Mouse (Mus musculus): Measurements from ENCODE around the gene Kcnk5. TPM values are rescaled to one million over a fixed set of nuclear protein-coding genes. Genes with fewer than 3 reads are reported as not detected.
A peak's percentile ranks its signal among the peaks of the same experiment; 100 is the strongest.

Kcnk5 gene
- polyA plus RNA-seq, 1 experiment from 2014 or later: 5.0 TPM

GRCm38 (mm10) chr14:20168054-20168453, 13.6 kb downstream of the Kcnk5 start:
- Histone ChIP-seq H3K9ac (no peak overlapping the region), H3K9me3 (replicated peaks) (no peaks in the 10 kb centered on the region), H3K4me1 (replicated peaks) (peaks cover 71% of the 10 kb centered on the region), H3K36me3 (replicated peaks) (0 out of 2 replicates have a peak, but pooled peaks cover 3% of the 10 kb centered on the region), H3K27ac (replicated peaks) (no peak overlapping the region), H3K4me2 (no peak overlapping the region), H3K4me3 (replicated peaks) (no peak overlapping the region), H3K27me3 (no peaks in the 10 kb centered on the region)
- 76% methylated on average over 2 of the region's 2 CpGs for WGBS (ENCODE audit: insufficient replicate concordance)
- ATAC-seq (ENCODE audit: insufficient read depth): no peak

DNA sequence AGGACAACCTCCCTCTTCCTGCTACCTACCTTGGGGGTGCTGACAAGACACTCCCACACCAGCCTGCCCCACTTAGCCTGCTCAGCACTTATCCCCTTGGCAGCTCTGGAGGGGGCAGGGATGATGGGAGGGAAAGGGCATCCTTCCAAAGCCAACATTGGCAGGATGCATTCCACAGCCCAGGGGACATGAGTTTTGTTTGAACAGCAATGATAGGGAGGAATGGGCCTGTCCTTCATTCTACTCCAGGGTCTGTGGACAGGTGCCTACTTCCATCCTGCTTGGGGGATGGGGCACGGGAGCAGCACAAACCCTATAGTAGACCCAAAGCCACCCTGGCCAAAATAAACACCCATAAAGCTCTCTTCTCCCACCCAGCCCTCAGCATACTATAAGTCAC, 16.2 kb downstream of the Kcnk5 start:
- Histone ChIP-seq H3K4me1 (replicated peaks) (peaks cover 73% of the 10 kb centered on the region), H3K27ac (replicated peaks) (no peak overlapping the region; the same call in 1 of the 2 replicates), H3K4me3 (replicated peaks) (no peak overlapping the region), H3K9ac (no peak overlapping the region), H3K9me3 (replicated peaks) (no peaks in the 10 kb centered on the region), H3K4me2 (0 out of 2 replicates have a peak overlapping the region, but pooled peaks have one; percentile 18), H3K27me3 (no peaks in the 10 kb centered on the region), H3K36me3 (replicated peaks) (0 out of 2 replicates have a peak, but pooled peaks cover 1% of the 10 kb centered on the region)
- ATAC-seq (ENCODE audit: insufficient read depth): peak; percentile 39
- 72% methylated on average over 1 of the region's 1 CpGs for WGBS (ENCODE audit: insufficient replicate concordance)

- WGBS (ENCODE audit: insufficient replicate concordance): 72% methylated on average over 7 of the region's 7 CpGs
- Histone ChIP-seq H3K27ac (replicated peaks) (no peak overlapping the region; the same call in 1 of the 2 replicates), H3K4me3 (replicated peaks) (no peak overlapping the region), H3K4me1 (replicated peaks) (peaks cover 79% of the 10 kb centered on the region), H3K27me3 (no peaks in the 10 kb centered on the region), H3K9ac (no peak overlapping the region), H3K36me3 (replicated peaks) (no peaks in the 10 kb centered on the region), H3K4me2 (peak overlapping the region; percentile 18; the same call in 1 of the 2 replicates), H3K9me3 (replicated peaks) (no peaks in the 10 kb centered on the region)
- ATAC-seq (ENCODE audit: insufficient read depth): no peak
These were observed 17.2 kb downstream of the Kcnk5 start for GRCm38 (mm10) chr14:20164438-20164837.

DNA sequence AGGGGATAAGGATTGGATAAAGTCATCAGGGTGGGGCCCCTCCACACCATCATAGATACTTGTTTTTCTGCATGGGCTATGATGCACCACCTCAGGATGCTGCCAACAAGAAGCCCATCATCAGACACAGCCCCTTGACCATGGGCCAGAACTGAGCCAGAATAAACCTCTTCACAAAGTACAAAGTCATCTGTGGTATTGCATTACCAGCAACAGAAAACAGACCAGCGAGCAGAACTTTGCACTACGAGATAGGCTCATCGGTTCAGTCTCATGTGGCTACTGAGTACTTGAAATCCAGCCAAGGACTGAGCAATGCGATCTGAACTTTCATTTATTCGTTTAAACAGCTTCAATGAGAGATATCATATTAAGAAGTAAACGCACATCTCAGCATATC, 18.9 kb downstream of the Kcnk5 start:
- 69% methylated on average over 6 of the region's 6 CpGs for WGBS (ENCODE audit: insufficient replicate concordance)
- Histone ChIP-seq H3K9ac (no peak overlapping the region), H3K36me3 (replicated peaks) (no peaks in the 10 kb centered on the region), H3K4me1 (replicated peaks) (peaks cover 74% of the 10 kb centered on the region), H3K27ac (replicated peaks) (peak overlapping the region; percentile 68), H3K4me2 (no peak overlapping the region), H3K27me3 (no peaks in the 10 kb centered on the region), H3K4me3 (replicated peaks) (no peak overlapping the region), H3K9me3 (replicated peaks) (no peaks in the 10 kb centered on the region)
- peak; percentile 22 for ATAC-seq (ENCODE audit: insufficient read depth)

DNA sequence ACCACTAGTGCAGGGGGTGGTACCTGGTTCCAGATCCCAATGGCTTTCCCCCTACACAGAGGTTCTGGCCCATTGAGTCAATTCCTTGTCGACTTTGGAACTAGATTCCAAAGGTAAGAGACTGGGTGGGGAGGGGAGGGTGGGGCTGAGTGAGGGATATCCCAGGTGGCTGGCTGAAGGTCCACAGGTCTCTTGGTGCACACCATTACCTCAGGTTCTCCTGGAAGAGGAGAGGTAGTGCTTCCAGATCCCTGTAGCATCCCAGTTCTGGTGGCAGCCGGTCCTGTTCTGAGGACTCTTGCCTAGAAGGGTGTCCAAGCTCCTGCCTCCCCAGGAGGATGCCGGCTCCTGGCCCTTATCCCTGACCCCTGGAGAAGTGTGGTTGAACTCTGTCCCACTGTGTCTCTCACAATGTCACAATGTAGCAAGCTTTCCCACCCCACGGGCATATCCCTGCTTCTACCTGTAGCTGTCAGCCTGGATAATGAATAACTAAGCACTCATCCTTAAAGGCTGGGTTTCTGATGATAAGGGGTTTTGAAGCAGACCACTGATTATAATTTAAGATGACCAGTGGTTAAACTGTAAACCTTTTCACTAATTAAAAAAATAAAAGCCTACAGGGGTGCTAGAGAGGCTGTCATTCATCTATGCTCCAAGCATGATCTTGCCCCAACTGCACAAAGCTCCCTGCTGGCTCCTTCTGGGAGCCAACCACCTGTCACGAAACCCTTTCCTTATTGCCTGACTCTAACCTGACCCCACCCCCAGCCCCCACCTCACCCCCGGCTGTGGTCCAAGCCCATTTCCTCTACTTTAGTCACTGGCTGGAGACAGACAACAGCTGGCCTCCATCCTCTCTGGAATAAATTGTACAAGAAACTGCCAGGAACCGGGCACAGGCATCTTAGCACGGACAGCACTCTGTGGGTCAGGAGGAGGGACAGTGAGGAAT, 22.6 kb downstream of the Kcnk5 start:
- Histone ChIP-seq H3K4me1 (replicated peaks) (peaks cover 52% of the 10 kb centered on the region), H3K4me3 (replicated peaks) (no peak overlapping the region), H3K27me3 (no peaks in the 10 kb centered on the region), H3K9ac (no peak overlapping the region), H3K9me3 (replicated peaks) (no peaks in the 10 kb centered on the region), H3K27ac (replicated peaks) (no peak overlapping the region), H3K4me2 (no peak overlapping the region), H3K36me3 (replicated peaks) (no peaks in the 10 kb centered on the region)
- no peak for ATAC-seq (ENCODE audit: insufficient read depth)
- 62% methylated on average over 8 of the region's 8 CpGs for WGBS (ENCODE audit: insufficient replicate concordance)

DNA sequence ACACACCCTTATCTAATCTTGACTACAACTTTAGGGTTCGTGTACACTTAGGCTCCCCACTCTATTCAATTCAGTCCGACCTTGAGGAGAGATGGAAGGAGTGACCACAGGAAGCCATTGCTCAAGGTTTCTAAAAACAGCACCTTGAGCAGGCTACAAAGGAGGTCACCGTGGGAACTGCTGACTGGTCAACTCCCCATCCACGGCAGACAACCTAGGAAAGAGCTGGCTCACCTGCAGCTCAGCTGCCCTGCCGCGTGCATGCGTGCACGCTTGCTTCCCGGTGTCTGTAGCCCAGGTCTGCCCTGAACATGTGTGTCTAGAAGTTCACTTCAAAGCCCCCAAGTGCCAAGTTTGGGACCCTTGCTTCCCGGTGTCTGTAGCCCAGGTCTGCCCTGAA, 24.0 kb downstream of the Kcnk5 start:
- Histone ChIP-seq H3K9ac (no peak overlapping the region), H3K36me3 (replicated peaks) (no peaks in the 10 kb centered on the region), H3K9me3 (replicated peaks) (no peaks in the 10 kb centered on the region), H3K27ac (replicated peaks) (no peak overlapping the region), H3K4me3 (replicated peaks) (no peak overlapping the region), H3K4me2 (no peak overlapping the region), H3K27me3 (no peaks in the 10 kb centered on the region), H3K4me1 (replicated peaks) (peaks cover 39% of the 10 kb centered on the region)
- no peak for ATAC-seq (ENCODE audit: insufficient read depth)
- 73% methylated on average over 10 of the region's 10 CpGs for WGBS (ENCODE audit: insufficient replicate concordance)

DNA sequence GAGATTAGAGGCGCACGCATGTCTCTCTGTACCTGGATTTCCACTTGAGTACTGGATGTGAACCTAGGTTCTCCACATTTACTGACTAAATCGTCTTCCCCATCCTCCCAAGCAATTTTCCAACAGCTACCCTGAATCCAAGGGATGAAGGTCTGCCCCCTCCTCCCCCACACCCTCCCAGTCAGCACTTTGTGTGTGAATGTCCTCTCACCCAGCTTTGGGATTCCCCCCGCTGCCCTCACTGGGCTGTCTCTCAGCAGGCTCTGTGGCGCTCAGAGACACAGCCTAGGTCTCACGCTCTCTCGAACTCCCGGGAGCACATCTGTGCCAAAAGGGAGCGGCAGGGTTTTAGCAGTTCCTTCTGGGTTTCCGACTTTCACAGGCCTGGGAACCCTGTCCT, 25.9 kb downstream of the Kcnk5 start:
- H3K36me3 ChIP-seq (replicated peaks): no peaks in the 10 kb centered on the region
- no peak for ATAC-seq (ENCODE audit: insufficient read depth)
- no peaks in the 10 kb centered on the region for H3K9me3 ChIP-seq (replicated peaks)
- no peak overlapping the region for H3K4me3 ChIP-seq (replicated peaks)
- H3K27ac ChIP-seq (replicated peaks): no peak overlapping the region
- H3K4me1 ChIP-seq (replicated peaks): peaks cover 25% of the 10 kb centered on the region
- H3K27me3 ChIP-seq: no peaks in the 10 kb centered on the region
- WGBS (ENCODE audit: insufficient replicate concordance): 74% methylated on average over 10 of the region's 10 CpGs
- no peak overlapping the region for H3K9ac ChIP-seq
- H3K4me2 ChIP-seq: no peak overlapping the region

GRCm38 (mm10) chr14:20154937-20155336, 26.7 kb downstream of the Kcnk5 start:
- no peaks in the 10 kb centered on the region for H3K27me3 ChIP-seq
- peaks cover 24% of the 10 kb centered on the region for H3K4me1 ChIP-seq (replicated peaks)
- no peak overlapping the region for H3K4me2 ChIP-seq
- no peaks in the 10 kb centered on the region for H3K9me3 ChIP-seq (replicated peaks)
- no peaks in the 10 kb centered on the region for H3K36me3 ChIP-seq (replicated peaks)
- no peak overlapping the region for H3K9ac ChIP-seq
- no peak overlapping the region for H3K4me3 ChIP-seq (replicated peaks)
- no peak overlapping the region for H3K27ac ChIP-seq (replicated peaks)
- 67% methylated on average over 4 of the region's 4 CpGs for WGBS (ENCODE audit: insufficient replicate concordance)
- no peak for ATAC-seq (ENCODE audit: insufficient read depth)

GRCm38 (mm10) chr14:20154245-20154644, 27.4 kb downstream of the Kcnk5 start:
- H3K27me3 ChIP-seq: no peaks in the 10 kb centered on the region
- 47% methylated on average over 7 of the region's 7 CpGs for whole genome bisulfite sequencing (ENCODE audit: insufficient replicate concordance)
- ATAC-seq (ENCODE audit: insufficient read depth): no peak
- no peak overlapping the region for H3K9ac ChIP-seq
- H3K4me2 ChIP-seq: no peak overlapping the region
- no peaks in the 10 kb centered on the region for H3K9me3 ChIP-seq (replicated peaks)
- H3K36me3 ChIP-seq (replicated peaks): no peaks in the 10 kb centered on the region
- H3K4me3 ChIP-seq (replicated peaks): no peak overlapping the region
- no peak overlapping the region for H3K27ac ChIP-seq (replicated peaks)
- H3K4me1 ChIP-seq (replicated peaks): peaks cover 17% of the 10 kb centered on the region

DNA sequence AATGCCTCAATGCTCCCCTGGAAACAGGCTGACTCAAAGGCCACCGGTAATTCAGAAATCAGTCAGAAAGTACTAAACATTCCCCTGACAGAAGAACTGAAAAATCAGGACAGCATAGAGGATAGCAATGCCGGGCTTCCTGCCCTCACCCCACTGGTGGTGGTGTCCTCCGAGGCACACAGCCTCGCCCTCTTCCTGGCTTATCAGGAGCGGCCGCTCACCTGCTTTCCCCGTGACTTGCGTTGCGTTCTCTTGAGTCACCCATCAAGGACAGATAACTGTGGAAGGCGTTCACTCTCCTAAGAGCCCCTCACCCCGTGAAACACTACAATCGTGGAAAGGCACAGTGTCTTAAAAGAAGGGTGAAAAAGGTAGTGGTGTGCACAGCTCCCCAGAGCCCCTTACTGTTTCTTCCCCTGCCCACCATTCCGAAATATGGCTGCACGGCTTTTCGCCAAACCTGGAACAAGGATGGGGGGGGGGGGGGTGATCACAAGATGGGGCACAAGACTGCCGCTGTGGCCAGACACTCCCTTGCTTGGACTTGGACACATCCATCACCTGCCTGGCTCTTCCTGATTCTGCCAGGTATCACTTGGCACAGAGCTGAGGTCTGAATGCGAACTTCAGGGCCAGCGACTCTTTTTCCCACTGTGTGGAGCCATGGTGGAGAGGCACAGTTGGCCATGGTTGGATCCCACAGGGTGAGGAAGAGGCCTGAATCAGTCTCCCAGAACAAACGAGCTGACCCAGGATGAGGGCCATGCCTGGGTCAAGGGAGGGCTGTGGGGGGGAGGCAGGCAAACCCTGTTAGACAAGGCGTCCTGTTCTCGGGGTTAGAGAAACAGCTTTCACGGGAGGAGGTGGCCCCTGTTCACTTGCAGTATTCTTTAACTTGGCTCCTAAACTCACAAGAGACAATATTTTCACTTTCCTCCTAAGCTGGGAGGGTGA, 32.2 kb downstream of the Kcnk5 start:
- no peak overlapping the region for H3K4me2 ChIP-seq
- peaks cover 21% of the 10 kb centered on the region for H3K36me3 ChIP-seq (replicated peaks)
- no peaks in the 10 kb centered on the region for H3K27me3 ChIP-seq
- no peaks in the 10 kb centered on the region for H3K9me3 ChIP-seq (replicated peaks)
- no peak for ATAC-seq (ENCODE audit: insufficient read depth)
- H3K4me1 ChIP-seq (replicated peaks): peaks cover 5% of the 10 kb centered on the region; the same call in 1 of the 2 replicates
- no peak overlapping the region for H3K4me3 ChIP-seq (replicated peaks)
- 60% methylated on average over 22 of the region's 22 CpGs for WGBS (ENCODE audit: insufficient replicate concordance)
- no peak overlapping the region for H3K27ac ChIP-seq (replicated peaks)
- H3K9ac ChIP-seq: no peak overlapping the region

GRCm38 (mm10) chr14:20148514-20148913, 33.1 kb downstream of the Kcnk5 start:
- no peak overlapping the region for H3K27ac ChIP-seq (replicated peaks)
- H3K9me3 ChIP-seq (replicated peaks): no peaks in the 10 kb centered on the region
- H3K4me1 ChIP-seq (replicated peaks): no peaks in the 10 kb centered on the region
- no peak overlapping the region for H3K4me2 ChIP-seq
- no peaks in the 10 kb centered on the region for H3K27me3 ChIP-seq
- H3K36me3 ChIP-seq (replicated peaks): peaks cover 29% of the 10 kb centered on the region
- ATAC-seq (ENCODE audit: insufficient read depth): no peak
- no peak overlapping the region for H3K9ac ChIP-seq
- WGBS (ENCODE audit: insufficient replicate concordance): 83% methylated on average over 11 of the region's 11 CpGs
- no peak overlapping the region for H3K4me3 ChIP-seq (replicated peaks)

Measured in liver, embryonic 15.5 days (tissue).